Mouse (Mus musculus): ENCODE measurements around the gene Rasgrp3.

Rasgrp3 gene

GRCm38 (mm10) chr17:75509257-75509656 is 73.6 kb downstream of the Rasgrp3 start:
- H3K4me3 ChIP-seq (replicated peaks; ENCODE audit: low read length), result no peak overlapping the region
- peaks cover 5% of the 10 kb centered on the region for H3K9me3 ChIP-seq (ENCODE audit: low read length)
- no peaks in the 10 kb centered on the region for H3K36me3 ChIP-seq (ENCODE audit: insufficient read depth, low read length)
- H3K4me1 ChIP-seq (replicated peaks; ENCODE audit: low read depth, low read length), result peaks cover 4% of the 10 kb centered on the region
- no peaks in the 10 kb centered on the region for H3K27me3 ChIP-seq (ENCODE audit: insufficient read depth, low read length)
- TF ChIP-seq CTCF (conservative IDR thresholded peaks at IDR 0.05; ENCODE audit: low read length), result no peak
- no peak for TF ChIP-seq POU5F1 (IDR thresholded peaks at IDR 0.05; ENCODE audit: borderline replicate concordance, low read length)
- no peak for TF ChIP-seq NANOG (IDR thresholded peaks at IDR 0.05; ENCODE audit: borderline replicate concordance, low read length)

GRCm38 (mm10) chr17:75516591-75516990 is 80.9 kb downstream of the Rasgrp3 start:
- H3K9me3 ChIP-seq (ENCODE audit: low read length), result no peaks in the 10 kb centered on the region
- H3K4me1 ChIP-seq (replicated peaks; ENCODE audit: low read depth, low read length), result peaks cover 14% of the 10 kb centered on the region
- no peaks in the 10 kb centered on the region for H3K27me3 ChIP-seq (ENCODE audit: insufficient read depth, low read length)
- no peak overlapping the region for H3K4me3 ChIP-seq (replicated peaks; ENCODE audit: low read length)
- H3K36me3 ChIP-seq (ENCODE audit: insufficient read depth, low read length), result no peaks in the 10 kb centered on the region
- TF ChIP-seq NANOG (IDR thresholded peaks at IDR 0.05; ENCODE audit: borderline replicate concordance, low read length) (no peak), POU5F1 (IDR thresholded peaks at IDR 0.05; ENCODE audit: borderline replicate concordance, low read length) (no peak), CTCF (conservative IDR thresholded peaks at IDR 0.05; ENCODE audit: low read length) (no peak)

GRCm38 (mm10) chr17:75518181-75518901 is 82.6 kb downstream of the Rasgrp3 start:
- peaks cover 29% of the 10 kb centered on the region for H3K4me1 ChIP-seq (replicated peaks; ENCODE audit: low read depth, low read length)
- H3K9me3 ChIP-seq (ENCODE audit: low read length), result no peaks in the 10 kb centered on the region
- no peak overlapping the region for H3K4me3 ChIP-seq (replicated peaks; ENCODE audit: low read length)
- no peaks in the 10 kb centered on the region for H3K27me3 ChIP-seq (ENCODE audit: insufficient read depth, low read length)
- TF ChIP-seq CTCF (conservative IDR thresholded peaks at IDR 0.05; ENCODE audit: low read length) (no peak), NANOG (IDR thresholded peaks at IDR 0.05; ENCODE audit: borderline replicate concordance, low read length) (no peak), POU5F1 (IDR thresholded peaks at IDR 0.05; ENCODE audit: borderline replicate concordance, low read length) (no peak)
- no peaks in the 10 kb centered on the region for H3K36me3 ChIP-seq (ENCODE audit: insufficient read depth, low read length)

GRCm38 (mm10) chr17:75519239-75519900 is 83.7 kb downstream of the Rasgrp3 start:
- no peaks in the 10 kb centered on the region for H3K27me3 ChIP-seq (ENCODE audit: insufficient read depth, low read length)
- TF ChIP-seq CTCF (conservative IDR thresholded peaks at IDR 0.05; ENCODE audit: low read length) (no peak), POU5F1 (IDR thresholded peaks at IDR 0.05; ENCODE audit: borderline replicate concordance, low read length) (no peak), NANOG (IDR thresholded peaks at IDR 0.05; ENCODE audit: borderline replicate concordance, low read length) (no peak)
- H3K36me3 ChIP-seq (ENCODE audit: insufficient read depth, low read length), result no peaks in the 10 kb centered on the region
- peaks cover 35% of the 10 kb centered on the region for H3K4me1 ChIP-seq (replicated peaks; ENCODE audit: low read depth, low read length)
- H3K9me3 ChIP-seq (ENCODE audit: low read length), result no peaks in the 10 kb centered on the region
- no peak overlapping the region for H3K4me3 ChIP-seq (replicated peaks; ENCODE audit: low read length)

- Histone ChIP-seq H3K4me1 (replicated peaks; ENCODE audit: low read depth, low read length) (peaks cover 39% of the 10 kb centered on the region), H3K27me3 (ENCODE audit: insufficient read depth, low read length) (no peaks in the 10 kb centered on the region), H3K36me3 (ENCODE audit: insufficient read depth, low read length) (no peaks in the 10 kb centered on the region), H3K4me3 (replicated peaks; ENCODE audit: low read length) (no peak overlapping the region), H3K9me3 (ENCODE audit: low read length) (no peaks in the 10 kb centered on the region)
- TF ChIP-seq NANOG (IDR thresholded peaks at IDR 0.05; ENCODE audit: borderline replicate concordance, low read length) (no peak), POU5F1 (IDR thresholded peaks at IDR 0.05; ENCODE audit: borderline replicate concordance, low read length) (no peak), CTCF (conservative IDR thresholded peaks at IDR 0.05; ENCODE audit: low read length) (no peak)
Measured at GRCm38 (mm10) chr17:75521236-75521842, 85.6 kb downstream of the Rasgrp3 start.

GRCm38 (mm10) chr17:75522347-75523065 is 86.8 kb downstream of the Rasgrp3 start:
- no peaks in the 10 kb centered on the region for H3K36me3 ChIP-seq (ENCODE audit: insufficient read depth, low read length)
- peaks cover 39% of the 10 kb centered on the region for H3K4me1 ChIP-seq (replicated peaks; ENCODE audit: low read depth, low read length)
- no peak for TF ChIP-seq CTCF (conservative IDR thresholded peaks at IDR 0.05; ENCODE audit: low read length)
- TF ChIP-seq NANOG (IDR thresholded peaks at IDR 0.05; ENCODE audit: borderline replicate concordance, low read length), result no peak
- no peak for TF ChIP-seq POU5F1 (IDR thresholded peaks at IDR 0.05; ENCODE audit: borderline replicate concordance, low read length)
- H3K4me3 ChIP-seq (replicated peaks; ENCODE audit: low read length), result no peak overlapping the region
- no peaks in the 10 kb centered on the region for H3K27me3 ChIP-seq (ENCODE audit: insufficient read depth, low read length)
- no peaks in the 10 kb centered on the region for H3K9me3 ChIP-seq (ENCODE audit: low read length)

- no peaks in the 10 kb centered on the region for H3K36me3 ChIP-seq (ENCODE audit: insufficient read depth, low read length)
- H3K4me3 ChIP-seq (replicated peaks; ENCODE audit: low read length), result no peak overlapping the region
- H3K4me1 ChIP-seq (replicated peaks; ENCODE audit: low read depth, low read length), result peaks cover 34% of the 10 kb centered on the region
- no peaks in the 10 kb centered on the region for H3K27me3 ChIP-seq (ENCODE audit: insufficient read depth, low read length)
- TF ChIP-seq CTCF (conservative IDR thresholded peaks at IDR 0.05; ENCODE audit: low read length) (no peak), NANOG (IDR thresholded peaks at IDR 0.05; ENCODE audit: borderline replicate concordance, low read length) (no peak), POU5F1 (IDR thresholded peaks at IDR 0.05; ENCODE audit: borderline replicate concordance, low read length) (no peak)
- no peaks in the 10 kb centered on the region for H3K9me3 ChIP-seq (ENCODE audit: low read length)
Measured at GRCm38 (mm10) chr17:75523812-75524211, 88.1 kb downstream of the Rasgrp3 start.

GRCm38 (mm10) chr17:75526411-75526810 is 90.7 kb downstream of the Rasgrp3 start:
- H3K4me1 ChIP-seq (replicated peaks; ENCODE audit: low read depth, low read length), result peaks cover 36% of the 10 kb centered on the region
- H3K36me3 ChIP-seq (ENCODE audit: insufficient read depth, low read length), result no peaks in the 10 kb centered on the region
- H3K4me3 ChIP-seq (replicated peaks; ENCODE audit: low read length), result no peak overlapping the region
- no peaks in the 10 kb centered on the region for H3K9me3 ChIP-seq (ENCODE audit: low read length)
- TF ChIP-seq CTCF (conservative IDR thresholded peaks at IDR 0.05; ENCODE audit: low read length) (no peak), POU5F1 (IDR thresholded peaks at IDR 0.05; ENCODE audit: borderline replicate concordance, low read length) (no peak), NANOG (IDR thresholded peaks at IDR 0.05; ENCODE audit: borderline replicate concordance, low read length) (no peak)
- H3K27me3 ChIP-seq (ENCODE audit: insufficient read depth, low read length), result no peaks in the 10 kb centered on the region
